8 mouse cellular contexts compared by ENCODE assay signal in the genomic region with DNA sequence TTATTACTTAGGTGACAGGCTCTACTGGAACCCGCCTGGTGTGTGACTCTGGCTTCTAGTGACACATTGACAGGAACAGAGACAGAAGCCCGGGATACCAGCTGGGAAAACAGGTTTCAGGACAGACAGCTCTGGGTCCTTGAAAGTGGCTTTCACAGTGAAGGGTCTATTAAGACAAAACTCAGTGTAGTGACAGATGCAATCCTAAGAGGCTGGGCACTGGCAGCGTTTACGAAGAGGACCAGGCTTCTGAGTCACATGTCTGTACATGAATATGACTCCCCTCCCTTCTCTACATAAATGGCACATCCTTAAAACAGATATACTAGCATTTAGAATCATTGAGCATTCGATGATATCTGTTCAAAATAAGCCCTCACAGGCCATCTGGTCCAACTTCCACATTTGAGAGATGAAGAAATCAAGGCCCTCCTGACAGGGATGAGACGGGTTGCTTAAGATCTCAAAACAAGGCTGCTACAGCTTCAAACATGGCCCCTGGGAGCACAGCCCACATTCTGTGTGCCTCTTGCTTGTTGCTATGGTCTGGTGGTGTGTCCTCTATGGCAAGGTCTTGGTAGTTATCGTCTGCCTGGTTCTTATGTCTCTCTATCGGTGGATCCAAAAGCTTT.
DNase-seq lines count a peak whose midpoint lies in the region; ATAC-seq and TF ChIP-seq lines count a peak whose summit lies in the region.

No protein-coding gene starts in this region.

- no peak for TF ChIP-seq POLR2A in kidney, adult 2 months (IDR thresholded peaks at IDR 0.05; ENCODE audit: low read depth, low read length)

- H3K27ac ChIP-seq in hindbrain, embryonic 14.5 days = 0 out of 2 replicates have a peak overlapping the region, but pooled peaks have one; percentile 7
- H3K27ac ChIP-seq in hindbrain, embryonic 10.5 days = no peak overlapping the region
- H3K27ac ChIP-seq in midbrain, embryonic 16.5 days (ENCODE audit: low read length) = peak overlapping the region; percentile 43
- H3K27ac ChIP-seq in midbrain, embryonic 10.5 days (replicated peaks) = no peak overlapping the region
- H3K27ac ChIP-seq in forebrain, postnatal 0 days (ENCODE audit: low read depth, low read length) = peak overlapping the region; percentile 77
- no peak overlapping the region for H3K27ac ChIP-seq in kidney, adult 2 months (ENCODE audit: insufficient read depth, low read depth, low read length)

- H3K4me1 ChIP-seq in hindbrain, embryonic 14.5 days (replicated peaks; ENCODE audit: control insufficient read depth, insufficient read depth, low read length) = peaks cover 4% of the 10 kb centered on the region; the same call in 1 of the 2 replicates
- H3K4me1 ChIP-seq in hindbrain, embryonic 10.5 days (replicated peaks) = peaks cover 19% of the 10 kb centered on the region
- peaks cover 5% of the 10 kb centered on the region for H3K4me1 ChIP-seq in midbrain, embryonic 16.5 days (ENCODE audit: control insufficient read depth, insufficient read depth, low read length)
- peaks cover 10% of the 10 kb centered on the region for H3K4me1 ChIP-seq in midbrain, embryonic 10.5 days
- H3K4me1 ChIP-seq in forebrain, postnatal 0 days (ENCODE audit: insufficient read depth) = peaks cover 11% of the 10 kb centered on the region
- H3K4me1 ChIP-seq in kidney, adult 2 months (ENCODE audit: control insufficient read depth, insufficient read depth, low read length) = no peaks in the 10 kb centered on the region

- no peaks in the 10 kb centered on the region for H3K9me3 ChIP-seq in hindbrain, embryonic 14.5 days (ENCODE audit: control insufficient read depth, low read length)
- no peaks in the 10 kb centered on the region for H3K9me3 ChIP-seq in hindbrain, embryonic 10.5 days
- H3K9me3 ChIP-seq in midbrain, embryonic 16.5 days (replicated peaks; ENCODE audit: control insufficient read depth, low read length, poor library complexity, severe bottlenecking) = no peaks in the 10 kb centered on the region
- no peaks in the 10 kb centered on the region for H3K9me3 ChIP-seq in midbrain, embryonic 10.5 days (replicated peaks)
- H3K9me3 ChIP-seq in forebrain, postnatal 0 days (ENCODE audit: low read length) = no peaks in the 10 kb centered on the region

- WGBS in hindbrain, embryonic 14.5 days = 84% methylated on average over 8 of the region's 8 CpGs
- WGBS in hindbrain, embryonic 10.5 days = 88% methylated on average over 8 of the region's 8 CpGs
- 80% methylated on average over 8 of the region's 8 CpGs for WGBS in midbrain, embryonic 16.5 days
- WGBS in midbrain, embryonic 10.5 days = 85% methylated on average over 8 of the region's 8 CpGs
- WGBS in forebrain, postnatal 0 days = 40% methylated on average over 8 of the region's 8 CpGs
- 80% methylated on average over 8 of the region's 8 CpGs for WGBS in kidney, adult 2 months

- no peak overlapping the region for H3K9ac ChIP-seq in hindbrain, embryonic 14.5 days
- H3K9ac ChIP-seq in midbrain, embryonic 16.5 days (ENCODE audit: low read depth, low read length) = no peak overlapping the region
- H3K9ac ChIP-seq in forebrain, postnatal 0 days = no peak overlapping the region

- ATAC-seq in hindbrain, embryonic 14.5 days (ENCODE audit: low FRiP score) = no peak
- no peak for ATAC-seq in midbrain, embryonic 16.5 days
- ATAC-seq in forebrain, postnatal 0 days = peak; percentile 83
- peak; percentile 53 for ATAC-seq in neutrophil, adult 5-6 weeks (ENCODE audit: extremely low read depth, insufficient number of reproducible peaks, low FRiP score, poor library complexity, severe bottlenecking)

- H3K27me3 ChIP-seq in hindbrain, embryonic 14.5 days (ENCODE audit: control insufficient read depth, insufficient read depth, low read length) = no peaks in the 10 kb centered on the region
- H3K27me3 ChIP-seq in hindbrain, embryonic 10.5 days (ENCODE audit: insufficient read depth, poor library complexity, severe bottlenecking) = no peaks in the 10 kb centered on the region
- H3K27me3 ChIP-seq in midbrain, embryonic 16.5 days (ENCODE audit: control insufficient read depth, insufficient read depth, low read depth, low read length) = no peaks in the 10 kb centered on the region
- H3K27me3 ChIP-seq in midbrain, embryonic 10.5 days (ENCODE audit: low read depth, poor library complexity, severe bottlenecking) = no peaks in the 10 kb centered on the region
- no peaks in the 10 kb centered on the region for H3K27me3 ChIP-seq in forebrain, postnatal 0 days (ENCODE audit: insufficient read depth, low read length)
- H3K27me3 ChIP-seq in kidney, adult 2 months (replicated peaks; ENCODE audit: control insufficient read depth, insufficient read depth, low read length) = no peaks in the 10 kb centered on the region

- no peak overlapping the region for H3K4me3 ChIP-seq in hindbrain, embryonic 14.5 days (replicated peaks; ENCODE audit: low read length)
- H3K4me3 ChIP-seq in hindbrain, embryonic 10.5 days = no peak overlapping the region
- H3K4me3 ChIP-seq in midbrain, embryonic 16.5 days (ENCODE audit: low read depth, low read length) = no peak overlapping the region
- no peak overlapping the region for H3K4me3 ChIP-seq in midbrain, embryonic 10.5 days
- H3K4me3 ChIP-seq in forebrain, postnatal 0 days (ENCODE audit: low read depth, low read length) = no peak overlapping the region
- no peak overlapping the region for H3K4me3 ChIP-seq in kidney, adult 2 months (ENCODE audit: insufficient read depth, low read depth, low read length)

- TF ChIP-seq CTCF in forebrain, postnatal 0 days (IDR thresholded peaks at IDR 0.05; ENCODE audit: low read depth) = no peak
- TF ChIP-seq CTCF in kidney, adult 2 months (conservative IDR thresholded peaks at IDR 0.05; ENCODE audit: insufficient read depth, insufficient read length, low read depth, low read length) = no peak

- no peak overlapping the region for H3K4me2 ChIP-seq in hindbrain, embryonic 14.5 days (replicated peaks)
- H3K4me2 ChIP-seq in midbrain, embryonic 16.5 days (ENCODE audit: low read length) = no peak overlapping the region
- H3K4me2 ChIP-seq in forebrain, postnatal 0 days (ENCODE audit: low read depth) = no peak overlapping the region

- no peak for DNase-seq in hindbrain, embryonic 14.5 days (ENCODE audit: low spot score)
- DNase-seq in hindbrain, embryonic 10.5 days (ENCODE audit: low spot score) = no peak
- DNase-seq in midbrain, embryonic 10.5 days (ENCODE audit: low spot score) = no peak
- peak; percentile 67 for DNase-seq in forebrain, postnatal 0 days
- DNase-seq in kidney, adult 2 months = no peak
- DNase-seq in cerebellum, postnatal 4 days (ENCODE audit: low spot score in 2 of 2) = no peak

- no peaks in the 10 kb centered on the region for H3K36me3 ChIP-seq in hindbrain, embryonic 14.5 days (replicated peaks; ENCODE audit: control insufficient read depth, insufficient read depth)
- H3K36me3 ChIP-seq in hindbrain, embryonic 10.5 days = no peaks in the 10 kb centered on the region
- H3K36me3 ChIP-seq in midbrain, embryonic 16.5 days (ENCODE audit: control insufficient read depth, insufficient read depth, low read length) = no peaks in the 10 kb centered on the region
- no peaks in the 10 kb centered on the region for H3K36me3 ChIP-seq in midbrain, embryonic 10.5 days
- no peaks in the 10 kb centered on the region for H3K36me3 ChIP-seq in forebrain, postnatal 0 days (ENCODE audit: insufficient read depth)
- H3K36me3 ChIP-seq in kidney, adult 2 months (ENCODE audit: control insufficient read depth, insufficient read depth, low read length) = no peaks in the 10 kb centered on the region

Comparison
In these comparisons a context has a peak if more than half of its experiments do, and no peak if none do; other contexts are left out.
1. H3K27ac ChIP-seq: peak in hindbrain, embryonic 14.5 days (single experiment), midbrain, embryonic 16.5 days (single experiment) and forebrain, postnatal 0 days (single experiment); none in hindbrain, embryonic 10.5 days (single experiment), midbrain, embryonic 10.5 days (single experiment) and kidney, adult 2 months (single experiment).
2. ATAC-seq: peak in forebrain, postnatal 0 days (single experiment) and neutrophil, adult 5-6 weeks (single experiment); none in hindbrain, embryonic 14.5 days (single experiment) and midbrain, embryonic 16.5 days (single experiment).